Mouse (Mus musculus) limb, embryonic 11.5 days (tissue): ENCODE data around the gene Gxylt2. TPM values are rescaled to one million over a fixed set of nuclear protein-coding genes. Genes with fewer than 3 reads are reported as not detected.
A peak's percentile ranks its signal among the peaks of the same experiment; 100 is the strongest.

Experiments
- ATAC-seq: fragments of 200-750 bp; cut with Nextera tagmentation; 2 replicates; pipeline ENCODE4 v1.8.0; 2017; ENCODE audit warnings: low read depth; ENCODE audit not compliant: insufficient number of reproducible peaks, low FRiP score, low TSS enrichment
- DNase-seq: peaks from one replicate; pipeline ENCODE4 v3.0.0-alpha.2; 2015; ENCODE audit warnings: low spot score
- H3K27ac ChIP-seq: fragments of 300-500 bp; sonication (generic); replicated peaks from 2 replicates; pipeline ENCODE4 v1.5.1; 2014; ENCODE audit warnings: low read depth, mild to moderate bottlenecking, low read length
- H3K27me3 ChIP-seq: fragments of 300-500 bp; sonication (generic); 2 replicates; pipeline ENCODE4 v1.6.1; 2014; ENCODE audit warnings: mild to moderate bottlenecking, low read length, mixed read lengths; ENCODE audit not compliant: control insufficient read depth, insufficient read depth
- H3K36me3 ChIP-seq: fragments of 300-500 bp; sonication (generic); 2 replicates; pipeline ENCODE4 v1.6.1; 2014; ENCODE audit warnings: mild to moderate bottlenecking, low read length, moderate library complexity, mixed read lengths; ENCODE audit not compliant: control insufficient read depth, insufficient read depth
- H3K4me1 ChIP-seq: fragments of 300-500 bp; sonication (generic); 2 replicates; pipeline ENCODE4 v1.6.1; 2014; ENCODE audit warnings: low read length, mixed read lengths; ENCODE audit not compliant: control insufficient read depth, insufficient read depth
- H3K4me2 ChIP-seq: fragments of 300-500 bp; sonication (generic); 2 replicates; pipeline ENCODE4 v1.6.1; 2014; ENCODE audit warnings: low read depth, mild to moderate bottlenecking, moderate library complexity; ENCODE audit not compliant: severe bottlenecking
- H3K4me3 ChIP-seq: fragments of 300-500 bp; sonication (generic); 2 replicates; pipeline ENCODE4 v1.5.1; 2014; ENCODE audit warnings: low read depth, low read length
- H3K9ac ChIP-seq: fragments of 300-500 bp; sonication (generic); 2 replicates; pipeline ENCODE4 v1.6.1; 2014; ENCODE audit warnings: mild to moderate bottlenecking, low read length
- H3K9me3 ChIP-seq: fragments of 300-500 bp; sonication (generic); 2 replicates; pipeline ENCODE4 v1.6.1; 2016; ENCODE audit warnings: low read length; ENCODE audit not compliant: control insufficient read depth
- WGBS: fragments of 180-500 bp; shearing (Covaris S2); extraction: QIAGEN DNeasy Blood & Tissue Kit; methylation state at CpG from one replicate; pipeline ENCODE4 v1.1.7; 2014; 5-methylcytosine and 5-hydroxymethylcytosine counted together
- polyA plus RNA-seq: library from polyadenylated mRNA; unstranded; fragments of >200 nt; fragmentation: Nextera tagmentation; extraction: Ambion mirVana; gene quantifications from 2 replicates; pipeline ENCODE4 v1.2.1, GENCODE M21; 2014

Gxylt2 gene
- polyA plus RNA-seq, 1 experiment from 2014 or later: 5.2 TPM

GRCm38 (mm10) chr6:100775923-100776505 is 71.5 kb downstream of the Gxylt2 start:
- H3K4me2 ChIP-seq: no peak overlapping the region
- H3K9me3 ChIP-seq: no peaks in the 10 kb centered on the region
- DNase-seq: peak; percentile 38
- H3K4me3 ChIP-seq: no peak overlapping the region
- peak; percentile 58; the same call in 1 of the 2 replicates for ATAC-seq
- no peak overlapping the region for H3K27ac ChIP-seq
- no peaks in the 10 kb centered on the region for H3K36me3 ChIP-seq
- H3K27me3 ChIP-seq: no peaks in the 10 kb centered on the region
- WGBS: 44% methylated on average over 15 of the region's 15 CpGs
- no peak overlapping the region for H3K9ac ChIP-seq
- H3K4me1 ChIP-seq: 0 out of 2 replicates have a peak, but pooled peaks cover 4% of the 10 kb centered on the region

- Histone ChIP-seq H3K27ac (no peak overlapping the region), H3K4me2 (no peak overlapping the region), H3K36me3 (no peaks in the 10 kb centered on the region), H3K4me3 (no peak overlapping the region), H3K27me3 (no peaks in the 10 kb centered on the region), H3K4me1 (0 out of 2 replicates have a peak, but pooled peaks cover 4% of the 10 kb centered on the region), H3K9me3 (no peaks in the 10 kb centered on the region), H3K9ac (no peak overlapping the region)
- ATAC-seq: no peak
- 83% methylated on average over 5 of the region's 5 CpGs for WGBS
- no peak for DNase-seq
These were observed 74.1 kb downstream of the Gxylt2 start for GRCm38 (mm10) chr6:100778595-100778994.

- H3K4me2 ChIP-seq: no peak overlapping the region
- WGBS: 25% methylated on average over 4 of the region's 4 CpGs
- DNase-seq: peak; percentile 40
- no peak overlapping the region for H3K4me3 ChIP-seq
- H3K27me3 ChIP-seq: no peaks in the 10 kb centered on the region
- no peak overlapping the region for H3K9ac ChIP-seq
- no peaks in the 10 kb centered on the region for H3K9me3 ChIP-seq
- no peaks in the 10 kb centered on the region for H3K36me3 ChIP-seq
- no peak for ATAC-seq
- 0 out of 2 replicates have a peak, but pooled peaks cover 4% of the 10 kb centered on the region for H3K4me1 ChIP-seq
- H3K27ac ChIP-seq: no peak overlapping the region
These were observed 75.9 kb downstream of the Gxylt2 start for GRCm38 (mm10) chr6:100780421-100780820.

- ATAC-seq: no peak
- Histone ChIP-seq H3K9me3 (no peaks in the 10 kb centered on the region), H3K4me2 (no peak overlapping the region), H3K27ac (no peak overlapping the region), H3K27me3 (no peaks in the 10 kb centered on the region), H3K9ac (no peak overlapping the region), H3K4me3 (no peak overlapping the region), H3K4me1 (0 out of 2 replicates have a peak, but pooled peaks cover 4% of the 10 kb centered on the region), H3K36me3 (no peaks in the 10 kb centered on the region)
- no peak for DNase-seq
- 77% methylated on average over 6 of the region's 6 CpGs for WGBS
These were observed 77.1 kb downstream of the Gxylt2 start for GRCm38 (mm10) chr6:100781644-100782043.

GRCm38 (mm10) chr6:100787726-100788125 is 83.2 kb downstream of the Gxylt2 start:
- no peak overlapping the region for H3K4me2 ChIP-seq
- no peaks in the 10 kb centered on the region for H3K36me3 ChIP-seq
- no peaks in the 10 kb centered on the region for H3K27me3 ChIP-seq
- H3K9ac ChIP-seq: no peak overlapping the region
- no peak overlapping the region for H3K4me3 ChIP-seq
- H3K27ac ChIP-seq: no peak overlapping the region
- ATAC-seq (no peak), DNase-seq (no peak)
- H3K9me3 ChIP-seq: no peaks in the 10 kb centered on the region
- 91% methylated on average over 1 of the region's 1 CpGs for WGBS
- H3K4me1 ChIP-seq: no peaks in the 10 kb centered on the region

GRCm38 (mm10) chr6:100789161-100789560 is 84.6 kb downstream of the Gxylt2 start:
- H3K9me3 ChIP-seq: no peaks in the 10 kb centered on the region
- ATAC-seq (no peak), DNase-seq (no peak)
- H3K27me3 ChIP-seq: no peaks in the 10 kb centered on the region
- H3K4me1 ChIP-seq: no peaks in the 10 kb centered on the region
- H3K36me3 ChIP-seq: no peaks in the 10 kb centered on the region
- H3K27ac ChIP-seq: no peak overlapping the region
- no peak overlapping the region for H3K9ac ChIP-seq
- no peak overlapping the region for H3K4me2 ChIP-seq
- H3K4me3 ChIP-seq: no peak overlapping the region
- 88% methylated on average over 1 of the region's 1 CpGs for WGBS

GRCm38 (mm10) chr6:100792055-100792659 is 87.6 kb downstream of the Gxylt2 start:
- Histone ChIP-seq H3K36me3 (no peaks in the 10 kb centered on the region), H3K9ac (no peak overlapping the region), H3K4me3 (no peak overlapping the region), H3K4me2 (no peak overlapping the region), H3K27ac (no peak overlapping the region), H3K27me3 (no peaks in the 10 kb centered on the region), H3K9me3 (no peaks in the 10 kb centered on the region), H3K4me1 (no peaks in the 10 kb centered on the region)
- WGBS: 60% methylated on average over 3 of the region's 3 CpGs
- ATAC-seq (no peak), DNase-seq (no peak)

- Histone ChIP-seq H3K4me1 (no peaks in the 10 kb centered on the region), H3K36me3 (no peaks in the 10 kb centered on the region), H3K4me3 (no peak overlapping the region), H3K9ac (no peak overlapping the region), H3K27ac (no peak overlapping the region), H3K4me2 (no peak overlapping the region), H3K27me3 (no peaks in the 10 kb centered on the region), H3K9me3 (no peaks in the 10 kb centered on the region)
- WGBS: 88% methylated on average over 14 of the region's 14 CpGs
- ATAC-seq (no peak), DNase-seq (no peak)
These were observed 88.6 kb downstream of the Gxylt2 start for GRCm38 (mm10) chr6:100792973-100793769.
